Mouse (Mus musculus) stomach, embryonic 15.5 days (tissue): ENCODE data around the gene Synpo2. TPM values are rescaled to one million over a fixed set of nuclear protein-coding genes. Genes with fewer than 3 reads are reported as not detected.

Experiments used
- ATAC-seq: fragments of 200-750 bp; cut with Nextera tagmentation; 2 replicates; pipeline ENCODE4 v1.8.0; 2017; ENCODE audit warnings: low read depth, moderate number of reproducible peaks, moderate TSS enrichment; ENCODE audit not compliant: insufficient read depth, low FRiP score
- H3K27ac ChIP-seq: fragments of 300-500 bp; sonication (generic); 2 replicates; pipeline ENCODE4 v1.5.1; 2015; ENCODE audit warnings: mild to moderate bottlenecking, inconsistent platforms
- H3K27me3 ChIP-seq: fragments of 300-500 bp; sonication (generic); replicated peaks from 2 replicates; pipeline ENCODE4 v1.6.1; 2015; ENCODE audit warnings: inconsistent platforms
- H3K36me3 ChIP-seq: fragments of 300-500 bp; sonication (generic); 2 replicates; pipeline ENCODE4 v1.6.1; 2015; ENCODE audit warnings: inconsistent platforms
- H3K4me1 ChIP-seq: fragments of 300-500 bp; sonication (generic); 2 replicates; pipeline ENCODE4 v1.6.1; 2015; ENCODE audit warnings: inconsistent platforms
- H3K4me2 ChIP-seq: fragments of 300-500 bp; sonication (generic); 2 replicates; pipeline ENCODE4 v1.6.1; 2015; ENCODE audit warnings: mild to moderate bottlenecking, inconsistent platforms
- H3K4me3 ChIP-seq: fragments of 300-500 bp; sonication (generic); replicated peaks from 2 replicates; pipeline ENCODE4 v1.5.1; 2015; ENCODE audit warnings: inconsistent platforms
- H3K9ac ChIP-seq: fragments of 300-500 bp; sonication (generic); 2 replicates; pipeline ENCODE4 v1.6.1; 2015; ENCODE audit warnings: inconsistent platforms
- H3K9me3 ChIP-seq: fragments of 300-500 bp; sonication (generic); 2 replicates; pipeline ENCODE4 v1.6.1; 2016; ENCODE audit warnings: inconsistent platforms
- WGBS: fragments of 180-500 bp; shearing (Covaris S2); methylation state at CpG from one replicate; pipeline ENCODE4 v1.1.7; 2015; 5-methylcytosine and 5-hydroxymethylcytosine counted together
- polyA plus RNA-seq: library from polyadenylated mRNA; unstranded; fragments of >200 nt; fragmentation: Nextera tagmentation; extraction: Ambion mirVana; gene quantifications from 2 replicates; pipeline ENCODE4 v1.2.1, GENCODE M21; 2015

The Synpo2 gene
- polyA plus RNA-seq, 1 experiment from 2014 or later, result 28.0 TPM

- Histone ChIP-seq H3K27ac (no peak overlapping the region), H3K4me2 (no peak overlapping the region), H3K4me1 (no peaks in the 10 kb centered on the region), H3K4me3 (no peak overlapping the region), H3K27me3 (no peaks in the 10 kb centered on the region), H3K9me3 (no peaks in the 10 kb centered on the region), H3K9ac (no peak overlapping the region), H3K36me3 (no peaks in the 10 kb centered on the region)
- ATAC-seq, result no peak
These were observed 160.9 kb downstream of the Synpo2 start for GRCm38 (mm10) chr3:123075034-123075433.

- H3K9me3 ChIP-seq, result no peaks in the 10 kb centered on the region
- no peaks in the 10 kb centered on the region for H3K4me1 ChIP-seq
- no peaks in the 10 kb centered on the region for H3K36me3 ChIP-seq
- no peak overlapping the region for H3K4me3 ChIP-seq
- no peaks in the 10 kb centered on the region for H3K27me3 ChIP-seq
- no peak overlapping the region for H3K9ac ChIP-seq
- ATAC-seq, result no peak
- no peak overlapping the region for H3K4me2 ChIP-seq
- H3K27ac ChIP-seq, result 0 out of 2 replicates have a peak overlapping the region, but pooled peaks have one; percentile 8
These were observed 162.6 kb downstream of the Synpo2 start for GRCm38 (mm10) chr3:123073351-123073750.

- Histone ChIP-seq H3K36me3 (no peaks in the 10 kb centered on the region), H3K27ac (peak overlapping the region; percentile 8; the same call in 1 of the 2 replicates)
These were observed 163.5 kb downstream of the Synpo2 start for GRCm38 (mm10) chr3:123072472-123072871.

GRCm38 (mm10) chr3:123070996-123071395 lies 165.0 kb downstream of the Synpo2 start:
- 93% methylated on average over 1 of the region's 1 CpGs for WGBS
- no peaks in the 10 kb centered on the region for H3K36me3 ChIP-seq
- no peak for ATAC-seq
- H3K27me3 ChIP-seq, result no peaks in the 10 kb centered on the region
- no peaks in the 10 kb centered on the region for H3K4me1 ChIP-seq
- H3K27ac ChIP-seq, result no peak overlapping the region
- no peak overlapping the region for H3K4me2 ChIP-seq
- H3K4me3 ChIP-seq, result no peak overlapping the region
- H3K9me3 ChIP-seq, result no peaks in the 10 kb centered on the region
- no peak overlapping the region for H3K9ac ChIP-seq

More at GRCm38 (mm10) chr3:123072472-123072871, 163.5 kb downstream of the Synpo2 start:
- H3K4me1 ChIP-seq, result no peaks in the 10 kb centered on the region
- H3K27me3 ChIP-seq, result no peaks in the 10 kb centered on the region
- H3K4me2 ChIP-seq, result no peak overlapping the region
- no peak overlapping the region for H3K4me3 ChIP-seq
- WGBS, result no CpG with 5 or more reads among the region's 1 CpGs
- ATAC-seq, result no peak
- H3K9ac ChIP-seq, result no peak overlapping the region
- H3K9me3 ChIP-seq, result no peaks in the 10 kb centered on the region

GRCm38 (mm10) chr3:123066836-123067235 lies 169.1 kb downstream of the Synpo2 start:
- H3K9ac ChIP-seq, result no peak overlapping the region
- no peaks in the 10 kb centered on the region for H3K27me3 ChIP-seq
- H3K4me1 ChIP-seq, result peaks cover 12% of the 10 kb centered on the region; the same call in 1 of the 2 replicates
- ATAC-seq, result no peak
- 74% methylated on average over 7 of the region's 7 CpGs for WGBS
- H3K9me3 ChIP-seq, result no peaks in the 10 kb centered on the region
- H3K36me3 ChIP-seq, result no peaks in the 10 kb centered on the region
- no peak overlapping the region for H3K4me2 ChIP-seq
- no peak overlapping the region for H3K4me3 ChIP-seq
- H3K27ac ChIP-seq, result no peak overlapping the region

GRCm38 (mm10) chr3:123065466-123065865 lies 170.5 kb downstream of the Synpo2 start:
- 0 out of 2 replicates have a peak overlapping the region, but pooled peaks have one; percentile 68 for H3K27ac ChIP-seq
- peak; percentile 29; the same call in 1 of the 2 replicates for ATAC-seq
- H3K36me3 ChIP-seq, result no peaks in the 10 kb centered on the region
- peaks cover 12% of the 10 kb centered on the region; the same call in 1 of the 2 replicates for H3K4me1 ChIP-seq
- H3K4me2 ChIP-seq, result no peak overlapping the region
- H3K9ac ChIP-seq, result no peak overlapping the region
- 46% methylated on average over 5 of the region's 5 CpGs for WGBS
- H3K9me3 ChIP-seq, result no peaks in the 10 kb centered on the region
- no peaks in the 10 kb centered on the region for H3K27me3 ChIP-seq
- no peak overlapping the region for H3K4me3 ChIP-seq

GRCm38 (mm10) chr3:123064186-123064585 lies 171.8 kb downstream of the Synpo2 start:
- Histone ChIP-seq H3K9ac (no peak overlapping the region), H3K4me2 (peak overlapping the region; percentile 16; the same call in 1 of the 2 replicates), H3K27me3 (no peaks in the 10 kb centered on the region), H3K4me3 (no peak overlapping the region), H3K27ac (peak overlapping the region; percentile 68), H3K9me3 (no peaks in the 10 kb centered on the region), H3K4me1 (peaks cover 12% of the 10 kb centered on the region; the same call in 1 of the 2 replicates), H3K36me3 (no peaks in the 10 kb centered on the region)
- WGBS, result 21% methylated on average over 5 of the region's 5 CpGs
- peak; percentile 70 for ATAC-seq

- H3K4me3 ChIP-seq, result no peak overlapping the region
- WGBS, result 89% methylated on average over 2 of the region's 2 CpGs
- H3K27ac ChIP-seq, result no peak overlapping the region
- no peaks in the 10 kb centered on the region for H3K36me3 ChIP-seq
- H3K4me1 ChIP-seq, result peaks cover 12% of the 10 kb centered on the region; the same call in 1 of the 2 replicates
- H3K4me2 ChIP-seq, result no peak overlapping the region
- H3K27me3 ChIP-seq, result no peaks in the 10 kb centered on the region
- no peaks in the 10 kb centered on the region for H3K9me3 ChIP-seq
- ATAC-seq, result no peak
- H3K9ac ChIP-seq, result no peak overlapping the region
These were observed 174.0 kb downstream of the Synpo2 start for GRCm38 (mm10) chr3:123061931-123062330.

GRCm38 (mm10) chr3:123058832-123059231 lies 177.1 kb downstream of the Synpo2 start:
- no peaks in the 10 kb centered on the region for H3K9me3 ChIP-seq
- H3K4me1 ChIP-seq, result no peaks in the 10 kb centered on the region
- no peak overlapping the region for H3K4me3 ChIP-seq
- H3K9ac ChIP-seq, result no peak overlapping the region
- H3K36me3 ChIP-seq, result no peaks in the 10 kb centered on the region
- 74% methylated on average over 1 of the region's 1 CpGs for WGBS
- H3K4me2 ChIP-seq, result no peak overlapping the region
- peak; percentile 91 for ATAC-seq
- H3K27ac ChIP-seq, result peak overlapping the region; percentile 76
- no peaks in the 10 kb centered on the region for H3K27me3 ChIP-seq

- 54% methylated on average over 5 of the region's 5 CpGs for WGBS
- Histone ChIP-seq H3K36me3 (no peaks in the 10 kb centered on the region), H3K4me2 (no peak overlapping the region), H3K4me1 (no peaks in the 10 kb centered on the region), H3K4me3 (no peak overlapping the region), H3K27me3 (no peaks in the 10 kb centered on the region), H3K9ac (no peak overlapping the region), H3K9me3 (no peaks in the 10 kb centered on the region), H3K27ac (peak overlapping the region; percentile 35; the same call in 1 of the 2 replicates)
- ATAC-seq, result no peak
These were observed 181.8 kb downstream of the Synpo2 start for GRCm38 (mm10) chr3:123054178-123054577.

- no peak overlapping the region for H3K4me2 ChIP-seq
- H3K9ac ChIP-seq, result no peak overlapping the region
- no peak for ATAC-seq
- H3K36me3 ChIP-seq, result no peaks in the 10 kb centered on the region
- no peaks in the 10 kb centered on the region for H3K27me3 ChIP-seq
- 57% methylated on average over 8 of the region's 8 CpGs for WGBS
- no peak overlapping the region for H3K4me3 ChIP-seq
- peak overlapping the region; percentile 35; the same call in 1 of the 2 replicates for H3K27ac ChIP-seq
- no peaks in the 10 kb centered on the region for H3K4me1 ChIP-seq
- H3K9me3 ChIP-seq, result no peaks in the 10 kb centered on the region
These were observed 182.6 kb downstream of the Synpo2 start for GRCm38 (mm10) chr3:123053192-123053938.

GRCm38 (mm10) chr3:123042308-123042707 lies 193.6 kb downstream of the Synpo2 start:
- no peak for ATAC-seq
- H3K27ac ChIP-seq, result no peak overlapping the region
- no peaks in the 10 kb centered on the region for H3K9me3 ChIP-seq
- H3K9ac ChIP-seq, result no peak overlapping the region
- H3K4me3 ChIP-seq, result no peak overlapping the region
- H3K4me1 ChIP-seq, result no peaks in the 10 kb centered on the region
- no peak overlapping the region for H3K4me2 ChIP-seq
- no peaks in the 10 kb centered on the region for H3K36me3 ChIP-seq
- 92% methylated on average over 1 of the region's 1 CpGs for WGBS
- H3K27me3 ChIP-seq, result no peaks in the 10 kb centered on the region
